Mouse (Mus musculus): ENCODE measurements around the gene Slc22a23. TPM values are rescaled to one million over a fixed set of nuclear protein-coding genes. Genes with fewer than 3 reads are reported as not detected.
A peak's percentile ranks its signal among the peaks of the same experiment; 100 is the strongest.

Slc22a23 gene
- total RNA-seq, 2 experiments from 2014 or later = 0.62 to 1.4 TPM

DNA sequence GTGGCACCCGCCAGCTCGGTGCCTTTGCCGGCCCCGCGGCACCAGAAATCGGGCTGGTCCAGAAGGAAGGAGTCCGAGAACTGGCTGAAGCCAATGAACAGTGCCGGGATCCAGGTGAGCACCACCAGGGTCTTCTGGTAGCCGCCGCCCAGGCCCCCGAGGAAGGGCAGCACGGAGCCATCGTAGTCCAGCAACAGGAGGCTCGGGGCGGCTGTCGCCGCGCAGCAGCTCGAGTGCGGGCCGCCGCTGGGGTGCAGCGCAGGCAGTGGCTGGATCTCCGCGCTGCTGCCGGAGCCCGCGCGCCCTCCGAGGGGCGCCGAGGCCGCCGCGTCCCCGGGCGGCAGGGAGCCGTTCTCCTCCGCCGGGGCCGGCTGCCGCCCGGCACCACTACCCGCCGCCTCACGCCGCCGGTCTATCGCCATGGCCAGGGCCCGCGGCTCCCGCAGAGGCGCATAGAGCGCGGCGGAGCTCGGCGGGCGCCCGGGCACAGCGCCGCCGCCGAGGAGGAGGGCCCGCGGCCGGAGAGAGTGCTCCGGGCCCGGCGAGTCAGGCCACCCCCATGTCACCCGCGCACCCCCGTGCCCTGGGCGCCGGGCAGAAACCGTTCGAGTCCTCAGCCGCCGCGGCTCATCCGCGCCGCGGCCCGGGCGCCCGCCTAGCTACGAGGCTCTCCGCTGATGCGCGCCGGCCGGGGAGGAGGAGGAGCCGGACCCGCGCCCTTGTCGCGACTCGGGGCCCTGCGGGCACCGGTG, 430 bp downstream of the Slc22a23 start:
- ATAC-seq (replicated peaks; ENCODE audit: poor library complexity) = 0 out of 2 replicates have a peak, but pooled peaks have one; percentile 7

DNA sequence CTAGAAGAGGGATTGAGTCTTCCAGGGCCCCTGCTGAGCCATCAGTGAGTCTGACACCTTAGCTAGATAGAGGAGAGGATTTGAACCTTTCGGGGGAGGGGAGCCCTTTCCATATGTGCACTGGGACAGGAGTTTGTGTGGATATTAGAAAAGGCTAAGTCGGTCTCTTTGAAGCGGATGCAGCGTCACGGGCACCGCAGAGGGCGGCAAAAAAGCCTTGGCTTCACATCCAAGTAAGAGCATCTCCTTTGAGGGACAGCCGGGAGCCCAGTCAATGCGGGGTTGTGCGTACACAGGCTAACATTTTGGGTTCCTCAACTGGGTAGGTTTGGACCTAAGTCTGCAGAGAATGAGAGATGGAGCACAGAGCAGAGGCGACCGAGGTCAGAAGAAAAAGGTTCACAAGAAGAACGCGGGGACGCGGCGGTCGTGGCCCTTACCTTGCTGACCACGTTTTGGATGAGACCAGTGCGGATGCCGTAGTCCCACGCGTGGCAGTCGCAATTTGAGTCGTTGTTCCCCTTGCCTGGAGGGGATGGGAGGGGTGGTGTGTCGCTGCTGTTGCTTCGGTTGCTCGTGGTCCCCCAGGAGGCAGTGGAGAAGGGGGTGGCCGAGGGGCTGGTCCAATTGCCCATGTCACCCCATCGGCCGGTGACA, 1.1 kb downstream of the Slc22a23 start:
- ATAC-seq (replicated peaks; ENCODE audit: poor library complexity) = no peak

DNA sequence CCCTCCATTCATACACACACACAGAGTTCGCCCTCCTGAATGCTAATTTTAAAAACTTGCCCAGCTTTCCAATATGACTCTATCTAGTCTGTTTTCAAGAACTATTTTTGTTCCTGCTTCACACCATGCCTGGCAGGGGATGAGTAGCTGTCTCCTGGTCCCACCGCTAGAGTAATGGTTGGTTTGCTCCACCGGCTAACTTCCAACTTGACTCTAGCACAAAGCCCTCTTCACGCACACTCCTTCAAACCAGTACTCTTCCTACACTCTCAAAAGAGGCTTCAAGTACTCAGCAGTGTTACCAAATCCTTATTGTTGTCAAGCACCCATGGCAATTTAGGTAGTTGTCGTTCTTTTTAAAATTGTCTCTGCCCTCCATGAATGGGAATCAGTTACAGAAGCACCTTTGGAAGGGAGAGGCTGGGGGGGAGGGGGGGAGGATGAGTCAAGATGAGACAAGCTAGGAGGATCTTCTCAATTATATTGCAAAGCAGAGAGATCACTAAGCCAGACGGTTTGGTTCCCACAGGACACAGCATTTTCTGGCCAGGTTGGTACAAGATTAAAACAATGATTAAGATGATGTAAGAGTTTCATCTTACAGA, 2.6 kb downstream of the Slc22a23 start:
- no peak for ATAC-seq (replicated peaks; ENCODE audit: poor library complexity)

DNA sequence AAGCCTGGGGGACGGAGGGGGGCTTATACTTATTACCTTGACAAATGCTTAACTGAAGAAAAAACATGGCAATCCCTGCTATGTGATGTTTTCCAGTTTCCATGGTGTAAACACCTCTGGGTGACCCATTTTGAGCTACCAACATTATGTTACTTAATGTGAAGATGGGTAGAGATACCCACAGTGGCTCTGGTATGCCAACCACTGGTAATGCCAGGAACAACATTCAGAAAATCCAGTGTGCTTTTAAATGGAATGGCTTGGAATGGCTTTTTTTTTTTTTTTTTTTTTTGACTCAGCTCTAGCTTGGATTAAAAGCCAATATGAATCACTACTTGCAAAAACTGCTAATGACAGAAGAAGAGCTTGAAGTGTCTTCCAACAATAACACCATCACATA, 8.1 kb downstream of the Slc22a23 start:
- ATAC-seq (replicated peaks; ENCODE audit: poor library complexity) = no peak

DNA sequence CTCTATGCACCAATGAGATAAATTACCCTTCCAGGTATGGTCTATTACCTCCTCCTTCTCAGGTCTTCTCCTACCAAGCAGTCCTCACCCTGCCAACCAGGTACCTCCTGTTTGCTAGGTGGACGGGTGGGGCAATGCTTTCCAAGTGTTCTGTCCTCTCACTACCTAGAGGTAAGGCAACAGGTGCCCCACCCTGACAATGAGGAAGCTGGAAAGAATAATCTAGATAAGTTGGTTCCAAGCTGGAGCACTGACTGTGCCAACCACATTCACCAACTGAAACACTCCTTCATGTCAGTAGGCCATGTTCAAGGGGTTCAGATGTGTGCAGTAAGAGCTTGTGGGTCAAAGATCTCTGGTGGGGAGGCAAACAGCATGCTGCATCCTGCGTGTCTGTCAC, 10.1 kb downstream of the Slc22a23 start:
- no peak for ATAC-seq (replicated peaks; ENCODE audit: poor library complexity)

DNA sequence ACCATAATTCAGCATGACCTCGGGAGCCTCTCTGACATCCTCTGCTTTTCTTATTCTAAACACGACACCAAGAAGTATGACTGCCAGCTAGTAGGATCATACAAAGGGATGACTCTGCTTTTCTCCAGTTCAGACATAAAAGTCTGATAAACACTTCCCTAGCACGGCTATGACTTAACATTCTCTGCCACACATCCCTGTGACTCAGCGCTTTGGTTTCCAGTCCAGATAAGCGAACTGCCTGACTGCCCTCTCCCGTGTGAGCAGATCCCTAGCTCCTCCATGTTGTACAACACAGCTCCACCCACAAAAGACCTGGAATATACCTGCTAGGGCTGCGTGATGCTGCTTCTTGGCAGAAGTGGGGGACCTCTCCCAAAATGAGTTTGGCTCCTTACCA, 12.2 kb downstream of the Slc22a23 start:
- peak; percentile 94 for ATAC-seq (replicated peaks; ENCODE audit: poor library complexity)

DNA sequence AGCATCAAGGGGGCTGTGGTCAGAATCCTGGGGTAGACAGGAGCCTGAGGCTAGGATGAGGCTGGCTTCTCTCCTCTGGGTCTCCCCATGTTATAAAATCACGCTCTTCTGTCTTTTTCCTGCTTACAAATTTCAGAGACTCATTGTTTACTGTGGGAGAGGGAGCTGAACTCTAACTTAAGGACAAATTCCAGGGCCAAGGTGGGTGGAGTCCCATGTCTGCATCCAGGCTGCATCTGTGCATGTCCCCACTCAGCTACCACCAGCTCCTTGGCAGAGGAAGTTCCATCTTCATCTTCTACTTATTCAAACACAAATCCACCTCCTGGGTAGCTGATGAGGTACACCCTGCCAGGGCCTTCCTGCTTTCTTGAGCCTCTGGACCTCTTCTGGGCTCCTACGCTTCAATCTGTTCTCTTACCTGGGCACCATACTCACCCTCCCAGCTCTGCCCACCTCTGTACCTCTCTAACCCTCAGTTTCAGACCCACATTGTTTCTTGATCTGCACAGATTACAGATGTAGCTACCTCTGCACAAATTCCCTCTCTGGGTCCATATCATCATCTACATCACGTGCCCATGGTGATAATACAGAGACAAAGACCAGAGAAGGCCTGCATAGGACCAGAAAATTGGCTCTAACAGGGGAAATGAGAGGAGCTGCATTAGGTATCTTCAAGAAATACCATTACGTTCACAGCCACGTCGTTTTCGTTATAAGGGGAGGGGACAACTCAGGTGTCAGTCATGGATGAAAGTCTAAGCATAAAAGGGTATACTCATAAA, 13.4 kb downstream of the Slc22a23 start:
- no peak for ATAC-seq (replicated peaks; ENCODE audit: poor library complexity)

DNA sequence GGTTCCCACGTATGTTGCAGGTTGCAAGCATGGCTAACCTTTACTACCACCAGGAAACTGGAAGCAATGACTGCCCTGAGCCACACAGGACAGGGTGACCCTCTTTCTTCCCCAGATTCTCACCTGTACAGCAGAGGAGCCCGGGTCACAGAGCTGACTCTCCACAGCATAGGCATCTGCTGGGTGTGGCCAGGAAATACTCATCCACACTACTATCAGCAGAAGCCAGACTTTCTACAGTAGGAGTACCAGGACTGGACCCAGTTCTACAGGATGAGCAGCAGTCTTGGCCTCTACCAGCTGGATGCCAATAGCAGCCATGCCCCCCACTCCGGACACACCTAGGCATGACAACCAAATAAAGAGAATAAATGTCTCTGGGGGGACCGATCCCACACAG, 15.4 kb downstream of the Slc22a23 start:
- ATAC-seq (replicated peaks; ENCODE audit: poor library complexity) = peak; percentile 36

DNA sequence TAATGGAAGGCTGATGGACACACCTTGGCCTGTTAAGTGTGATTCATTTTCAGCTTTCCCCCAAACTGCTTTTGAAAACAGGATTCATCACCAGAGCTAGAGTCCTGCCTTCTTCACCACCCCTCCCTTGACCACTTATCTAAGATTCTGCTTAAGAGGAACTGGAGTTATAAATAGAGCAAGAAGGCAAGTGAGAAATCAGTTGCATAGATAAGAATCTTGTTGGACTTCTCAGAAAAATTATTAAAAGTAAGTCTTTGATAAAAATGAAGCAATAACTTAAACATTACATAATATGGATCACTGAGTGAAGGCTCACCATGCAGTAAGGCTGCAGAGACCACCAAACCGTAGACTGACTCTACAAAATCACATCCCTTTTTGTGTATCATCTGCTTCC, 18.0 kb downstream of the Slc22a23 start:
- ATAC-seq (replicated peaks; ENCODE audit: poor library complexity) = no peak

DNA sequence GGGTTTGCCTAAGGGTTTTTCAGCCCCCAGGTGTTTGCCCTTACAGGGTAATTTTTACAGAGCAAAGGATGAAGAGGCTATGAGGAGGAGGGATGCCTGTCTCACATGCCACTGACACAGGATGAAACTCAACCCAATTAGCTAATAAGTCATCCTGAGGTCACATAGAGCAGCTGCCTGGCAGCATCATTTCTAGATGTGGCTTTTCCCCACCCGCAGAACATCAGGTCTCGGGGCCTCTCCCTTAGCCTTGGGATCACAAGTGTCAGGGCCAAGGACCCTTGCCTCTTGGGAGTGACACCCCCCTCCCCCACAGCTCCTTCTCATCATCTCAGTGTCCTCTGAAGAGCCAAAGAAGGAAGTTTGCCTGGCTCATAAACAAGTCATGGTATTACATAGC, 21.6 kb downstream of the Slc22a23 start:
- ATAC-seq (replicated peaks; ENCODE audit: poor library complexity) = no peak

DNA sequence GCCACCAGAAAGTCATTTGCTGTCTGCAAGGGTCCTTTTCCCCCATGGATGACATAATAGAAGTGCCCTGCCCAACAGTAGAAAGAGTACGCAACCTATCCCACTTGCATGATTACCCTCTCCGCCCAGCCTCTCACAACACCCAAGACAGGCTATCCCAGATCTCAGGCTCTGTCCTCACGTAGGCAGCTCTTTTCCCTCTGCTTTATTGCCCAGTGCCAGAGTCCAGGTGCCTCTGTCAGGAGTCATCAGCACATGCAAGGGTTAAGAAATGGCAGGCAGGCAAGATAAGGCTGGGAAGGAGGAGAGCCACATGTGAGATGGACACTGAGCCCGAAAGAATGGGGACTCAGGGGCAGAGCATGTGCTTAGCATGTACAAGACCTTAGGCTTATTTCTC, 24.5 kb downstream of the Slc22a23 start:
- no peak for ATAC-seq (replicated peaks; ENCODE audit: poor library complexity)

DNA sequence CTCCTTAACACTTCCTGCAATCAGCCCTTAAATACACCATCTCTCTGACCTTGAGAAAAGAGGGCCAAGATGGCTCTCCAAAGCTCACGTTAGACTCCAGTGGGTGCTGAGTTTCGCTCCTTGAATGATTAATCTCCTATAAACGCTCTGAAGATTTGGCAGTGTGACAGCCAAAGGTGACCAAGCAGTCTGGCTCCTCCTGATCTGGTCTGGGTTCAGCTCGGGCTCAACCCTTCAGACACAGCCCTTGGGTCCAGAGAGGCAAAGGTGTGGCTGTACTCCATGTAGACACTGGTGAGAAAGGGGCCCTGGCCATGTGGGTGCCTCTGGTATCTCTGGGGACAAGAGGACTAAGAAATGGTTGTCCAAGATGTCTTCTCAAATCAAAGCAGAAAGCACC, 27.9 kb downstream of the Slc22a23 start:
- ATAC-seq (replicated peaks; ENCODE audit: poor library complexity) = peak; percentile 38; the same call in 1 of the 2 replicates

DNA sequence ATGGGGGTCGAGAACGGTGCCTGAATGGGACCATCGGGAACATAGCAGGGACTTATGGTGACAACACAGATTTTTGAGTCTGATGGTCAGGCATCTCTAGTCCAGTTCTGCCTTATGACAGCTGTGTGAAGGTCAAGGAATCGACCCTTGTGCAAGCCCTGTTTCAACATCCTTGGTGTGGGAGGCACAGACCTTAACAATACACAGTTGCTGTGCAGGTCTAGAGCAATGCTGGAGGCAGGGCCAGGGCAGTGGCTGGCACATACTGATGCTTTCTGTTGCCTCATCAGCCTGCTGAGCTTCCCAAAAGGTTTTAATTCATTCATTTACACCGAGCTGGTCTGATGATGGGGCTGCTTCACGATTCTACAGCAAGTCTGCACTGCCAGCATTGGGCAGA, 28.5 kb downstream of the Slc22a23 start:
- ATAC-seq (replicated peaks; ENCODE audit: poor library complexity) = no peak

DNA sequence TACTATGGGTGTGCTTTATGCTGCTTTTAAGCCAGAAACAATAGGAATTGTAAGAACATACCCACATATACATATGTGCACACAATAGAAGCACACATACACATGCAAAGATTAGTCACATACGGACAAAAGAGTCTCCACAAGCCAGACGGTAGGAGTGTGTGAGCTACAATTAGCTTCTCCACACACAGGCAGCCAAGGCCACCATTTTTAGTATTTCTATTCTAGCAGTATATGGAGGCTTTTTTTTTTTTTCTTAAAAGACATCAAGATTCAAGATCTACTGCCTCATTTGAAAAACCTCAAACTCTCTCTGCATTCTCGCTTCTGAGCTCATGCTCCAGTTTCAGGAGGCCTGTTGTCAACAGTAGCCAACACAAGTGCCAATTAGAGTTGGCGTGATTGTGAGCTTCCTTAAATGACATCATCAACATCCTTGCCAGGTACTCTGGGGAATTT, 31.9 kb downstream of the Slc22a23 start:
- ATAC-seq (replicated peaks; ENCODE audit: poor library complexity) = no peak

DNA sequence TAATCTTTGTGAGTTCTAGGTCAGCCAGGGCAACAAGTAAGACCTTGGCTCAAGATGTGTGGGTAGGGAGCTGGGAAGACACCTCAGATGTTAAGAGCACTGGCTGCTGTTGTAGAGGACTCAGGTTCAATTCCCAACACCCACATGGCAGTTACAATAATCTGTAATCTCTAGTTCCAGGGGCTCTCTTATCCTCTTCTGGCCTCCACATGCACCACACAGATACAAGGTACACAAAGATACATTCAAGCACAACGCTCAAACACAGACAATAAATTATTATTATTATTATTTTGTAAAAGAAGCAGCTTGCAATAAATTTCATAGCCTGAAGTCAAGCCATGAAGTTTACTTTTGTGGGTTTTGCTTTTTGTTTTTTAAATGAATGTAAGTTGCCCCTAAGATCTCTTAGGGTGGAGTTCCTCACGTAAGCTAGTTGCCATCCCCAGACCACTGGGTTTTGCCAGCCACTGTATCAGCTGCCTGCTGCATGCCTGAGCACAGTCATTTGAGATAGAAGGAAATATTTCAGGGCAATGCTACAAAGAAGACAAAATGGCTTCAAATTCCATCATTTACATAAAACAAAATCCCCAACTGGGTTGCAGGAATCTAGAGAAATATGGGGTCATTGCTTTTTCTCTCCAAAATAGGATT, 32.5 kb downstream of the Slc22a23 start:
- peak; percentile 83 for ATAC-seq (replicated peaks; ENCODE audit: poor library complexity)

DNA sequence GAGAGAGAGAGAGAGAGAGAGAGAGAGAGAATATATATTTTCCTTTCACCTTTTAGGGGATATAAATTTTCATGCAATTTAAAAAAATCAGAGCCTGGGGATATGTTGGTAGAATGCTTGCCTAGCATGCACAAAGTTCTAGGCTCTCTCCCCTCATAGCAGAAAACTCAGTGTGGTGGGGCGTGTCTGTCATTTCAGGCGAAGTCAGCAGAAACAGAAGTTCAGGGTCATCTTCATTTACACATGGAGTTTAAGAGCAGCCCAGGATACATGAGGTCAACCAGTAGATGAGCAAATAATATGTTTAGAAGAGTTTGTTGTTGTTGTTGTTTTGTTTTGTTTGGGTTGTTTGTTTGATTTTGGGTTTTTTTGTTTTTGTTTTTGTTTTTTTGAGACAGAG, 33.4 kb downstream of the Slc22a23 start:
- no peak for ATAC-seq (replicated peaks; ENCODE audit: poor library complexity)

DNA sequence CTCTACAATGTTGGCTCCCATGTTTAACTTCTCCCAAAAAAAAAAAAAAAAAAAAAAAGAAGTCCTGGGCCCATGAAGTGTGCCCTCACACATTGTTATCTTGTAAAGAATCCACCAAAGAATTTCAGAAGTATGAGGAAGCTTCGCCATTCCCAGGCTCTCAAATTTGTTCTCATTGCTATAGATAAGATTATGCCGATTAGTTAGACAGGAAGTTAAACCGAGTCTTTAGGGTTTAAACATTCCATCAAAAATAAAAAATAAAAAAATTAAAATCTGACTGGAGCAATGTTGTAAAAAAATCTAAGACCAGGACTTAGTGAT, 36.4 kb downstream of the Slc22a23 start:
- no peak for ATAC-seq (replicated peaks; ENCODE audit: poor library complexity)

DNA sequence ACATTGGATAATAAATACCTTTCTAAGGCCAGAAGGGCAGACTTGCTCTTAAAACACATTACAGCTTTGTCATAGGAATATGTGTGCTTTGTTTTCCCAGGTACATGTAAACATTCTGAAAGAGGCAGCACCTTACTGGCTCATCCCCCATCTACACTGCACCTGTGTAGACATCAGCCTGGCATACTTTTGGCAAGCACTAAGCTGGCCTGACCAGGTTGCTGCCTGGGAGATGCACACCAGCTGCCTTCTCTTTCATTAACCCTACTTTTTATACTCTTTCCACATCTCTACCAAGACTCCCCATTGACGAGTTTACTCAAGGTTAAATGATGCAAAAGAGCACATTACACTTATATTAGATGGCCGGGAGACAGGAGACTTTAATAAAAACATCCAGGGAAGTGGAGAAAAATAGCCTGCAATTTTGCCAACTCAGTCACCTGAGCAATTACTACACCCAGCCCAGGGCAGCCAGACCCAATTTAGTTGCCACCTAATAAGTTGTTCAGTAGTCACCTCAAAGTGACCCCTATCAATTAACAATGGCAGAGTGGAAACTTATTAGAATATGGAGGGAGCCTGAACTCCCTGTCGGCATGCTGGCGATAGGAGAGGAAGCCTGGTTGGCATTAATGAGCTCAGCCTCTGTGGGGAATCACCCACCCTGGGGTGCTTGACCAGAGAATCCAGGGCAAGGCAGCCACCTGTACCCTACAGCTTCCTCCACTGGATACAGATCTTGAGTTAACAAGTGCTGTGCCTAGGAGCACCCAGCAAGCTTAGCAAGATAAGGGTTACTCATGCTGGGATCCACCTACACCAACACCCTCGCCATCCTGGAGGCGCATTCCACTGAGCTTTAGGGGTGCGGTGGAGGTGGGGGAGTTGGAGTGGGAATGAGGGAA, 37.0 kb downstream of the Slc22a23 start:
- ATAC-seq (replicated peaks; ENCODE audit: poor library complexity) = 0 out of 2 replicates have a peak, but pooled peaks have one; percentile 15

DNA sequence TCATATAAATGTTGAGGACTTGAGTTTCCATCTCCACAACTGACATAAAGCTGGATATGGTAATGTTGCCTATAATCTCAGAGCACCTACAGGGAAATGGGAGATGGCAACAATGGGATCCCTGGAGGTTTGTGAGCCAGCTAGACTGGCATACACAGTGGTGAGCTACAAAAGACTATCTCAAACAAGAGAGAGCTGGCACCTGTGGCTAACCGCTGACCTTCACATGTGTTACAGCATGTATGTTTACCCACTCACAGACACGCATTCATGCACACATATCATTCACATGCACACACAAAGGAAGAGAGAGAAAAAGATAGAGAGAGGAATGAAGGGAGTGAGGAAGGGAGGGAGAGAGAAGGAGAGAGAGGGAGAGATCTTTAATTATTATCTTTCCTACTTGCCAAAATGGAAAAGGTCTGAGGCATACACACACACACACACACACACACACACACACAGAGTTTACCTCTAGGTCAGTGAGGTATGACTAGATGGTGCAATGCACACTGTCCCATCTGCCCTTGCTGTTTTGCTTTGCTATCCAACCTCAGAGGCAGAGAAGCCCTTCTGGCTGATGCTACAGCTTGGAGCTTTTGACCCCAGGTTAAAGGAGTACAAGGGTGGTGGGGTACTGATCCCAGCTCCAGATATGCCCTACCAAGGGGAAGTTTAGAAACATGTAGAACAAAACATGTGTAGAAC, 38.9 kb downstream of the Slc22a23 start:
- ATAC-seq (replicated peaks; ENCODE audit: poor library complexity) = no peak
